Mouse (Mus musculus) liver, adult (tissue): ENCODE measurements around the gene Fam160a2.

Experiments
- GATA4 ChIP-seq: IDR thresholded peaks from 2 replicates; pipeline ENCODE4 v1.6.1; 2014; ENCODE audit warnings: mild to moderate bottlenecking, low read length; ENCODE audit not compliant: insufficient replicate concordance

Gene Fam160a2

DNA sequence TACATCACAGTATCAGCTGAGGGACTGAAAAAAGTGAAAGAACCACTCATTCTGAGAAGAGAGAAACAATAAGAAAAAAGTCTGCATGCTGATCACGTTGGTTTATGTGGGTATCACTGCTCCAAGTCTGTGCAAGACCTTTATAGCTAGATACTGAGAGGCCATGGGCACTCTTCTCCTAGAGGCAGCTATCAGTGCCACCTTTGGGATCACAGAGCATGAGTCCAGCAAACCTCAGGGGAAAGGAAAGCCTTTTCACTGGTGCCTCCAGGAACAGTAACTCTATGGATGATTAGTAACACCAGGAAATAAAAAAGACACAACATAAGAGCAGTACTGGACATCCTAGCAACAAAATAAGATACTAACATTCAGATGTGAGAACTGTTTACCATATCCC, 57.7 kb downstream of the Fam160a2 start, which contains the start of gene Olfr691:
Gene Olfr691, minus strand, starts transcription at position 101 of the 400 bp plus-strand sequence.
- TF ChIP-seq GATA4: no peak

GRCm38 (mm10) chr7:105334004-105334403, 65.8 kb downstream of the Fam160a2 start, which contains the start of gene Olfr690:
Olfr690 (minus strand) TSS chr7:105334104.
- no peak for TF ChIP-seq GATA4

GRCm38 (mm10) chr7:105325302-105325701, 74.6 kb downstream of the Fam160a2 start:
- TF ChIP-seq GATA4: no peak
